Mouse (Mus musculus): ENCODE measurements around the gene Tmsb4x.

GRCm38 (mm10) chrX:167172256-167172655 lies 36.9 kb downstream of the Tmsb4x start:
- TF ChIP-seq POLR2A (IDR thresholded peaks at IDR 0.05; ENCODE audit: extremely low read depth, insufficient read depth, low read length) (no peak), CTCF (IDR thresholded peaks at IDR 0.05; ENCODE audit: low read depth, low read length) (no peak)
